In the genomic region with DNA sequence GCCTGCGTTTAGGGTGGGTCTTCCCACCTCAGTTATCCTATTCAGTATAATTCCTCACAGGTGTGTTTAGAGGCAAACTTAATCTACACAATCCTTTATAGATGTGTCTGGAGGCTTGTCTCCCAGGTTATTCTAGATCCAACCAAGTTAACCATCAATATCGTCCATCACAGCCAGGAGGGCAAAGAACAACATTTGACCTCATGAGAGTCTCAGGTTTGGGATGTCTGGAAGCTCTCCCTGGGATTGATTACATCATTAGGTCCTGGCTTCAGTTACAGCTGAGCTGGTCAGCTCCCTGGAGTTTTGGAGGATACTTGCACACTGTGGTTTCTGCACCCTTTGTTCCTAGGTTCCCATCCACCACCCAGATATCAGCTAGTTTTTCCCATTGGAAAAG, we compare ENCODE assay signal across 17 mouse cellular contexts. TPM values are rescaled to one million over a fixed set of nuclear protein-coding genes. Genes with fewer than 3 reads are reported as not detected.
DNase-seq lines count a peak whose midpoint lies in the region.
"Had no signal": no experiment of that assay in that cellular context is flagged by ENCODE, and none has a peak within 500 bp of the region (broad histone marks: within the 10 kb centered on the region; RNA-seq: fewer than 3 reads in every experiment).

No protein-coding gene starts in this region.

- DNase-seq in heart, adult 11 months = peak; percentile 1
- no peak for DNase-seq in heart, adult 18-20 months
- peak; percentile 7 to 11 for DNase-seq in kidney, adult 8-10 months
- DNase-seq in kidney, adult 18-20 months = no peak
- peak; percentile 8 to 9 for DNase-seq in kidney, postnatal 36 days
- no peak for DNase-seq in kidney, postnatal 25 days
- DNase-seq: adrenal gland, adult 8-10 months; adrenal gland, postnatal 14 days; adrenal gland, postnatal 36 days; B cell, adult 2 months; cerebellum, adult 11-12 months; cerebellum, adult 2 months; cerebellum, adult 9-10 months; cerebellum, postnatal 10 days; cerebellum, postnatal 25 days had no signal

RNA-seq across cellular contexts. Expression of a gene that starts 6.9 kb away (rescaled TPM):
- total RNA-seq in heart, adult 18-20 months (2021) = not detected
- total RNA-seq: adrenal gland, adult 18-20 months; adrenal gland, adult 8-10 months; adrenal gland, postnatal 14 days; adrenal gland, postnatal 36 days; CH12.LX had no signal

RNA-seq across cellular contexts. Expression of a gene that starts 43.6 kb away (rescaled TPM):
- 10 to 100 TPM; 13.6 to 16.1 TPM for total RNA-seq in heart, adult 18-20 months (2021)

Comparison
In these comparisons a context has a peak if more than half of its experiments do, and no peak if none do; other contexts are left out.
1. DNase-seq: peak in heart, adult 11 months (single experiment), kidney, adult 8-10 months (2 of 2) and kidney, postnatal 36 days (2 of 2); none in heart, adult 18-20 months (0 of 2), kidney, adult 18-20 months (single experiment) and kidney, postnatal 25 days (0 of 2).